Mouse (Mus musculus): Measurements from ENCODE around the gene Rps21.
A peak's percentile ranks its signal among the peaks of the same experiment; 100 is the strongest.
"Not testable (repeated sequence)": the region's sequence is repeated elsewhere in the genome, so short reads cannot be mapped to it uniquely, and the experiment has no call there.

The Rps21 gene

DNA sequence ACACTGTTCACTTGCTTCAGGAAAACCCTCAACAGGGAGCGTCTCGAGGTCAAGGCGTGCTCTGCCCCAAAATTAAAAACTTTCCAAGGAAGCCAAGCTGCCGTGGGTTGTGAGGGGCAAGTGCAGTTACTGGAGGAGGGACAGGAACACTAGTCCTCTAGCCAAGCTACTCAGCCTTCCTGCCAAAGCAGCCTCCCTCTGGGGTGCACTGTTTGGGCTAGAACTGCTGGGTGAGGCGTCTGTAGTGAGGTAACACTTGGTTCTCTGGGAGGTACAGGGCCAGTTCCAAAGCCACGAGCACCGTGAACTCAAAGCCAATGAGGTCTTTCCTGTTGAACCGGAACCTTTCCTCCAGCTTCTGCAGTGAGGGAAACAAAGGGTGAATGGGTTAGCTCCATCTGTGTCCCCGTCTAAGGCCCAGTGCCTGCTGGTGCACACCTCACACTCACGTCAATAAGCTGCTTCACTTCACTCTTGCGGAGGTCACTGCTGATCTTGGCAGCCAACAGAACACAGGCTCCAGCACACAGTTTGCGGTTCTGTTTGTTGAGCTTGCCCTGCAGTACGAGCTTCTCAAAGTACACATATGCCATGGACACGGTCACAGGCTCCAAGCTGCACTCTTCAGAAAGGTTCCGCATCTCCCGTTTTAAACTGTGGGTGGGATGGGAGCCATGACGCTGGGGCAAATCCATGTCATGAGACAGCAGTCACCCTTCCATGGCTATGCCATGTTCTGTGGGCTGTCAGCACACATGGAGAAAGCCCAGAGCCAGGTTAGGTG is 2.8 kb downstream of the Rps21 start:
- not testable (repeated sequence) for DNase-seq (ENCODE audit: low spot score)

DNA sequence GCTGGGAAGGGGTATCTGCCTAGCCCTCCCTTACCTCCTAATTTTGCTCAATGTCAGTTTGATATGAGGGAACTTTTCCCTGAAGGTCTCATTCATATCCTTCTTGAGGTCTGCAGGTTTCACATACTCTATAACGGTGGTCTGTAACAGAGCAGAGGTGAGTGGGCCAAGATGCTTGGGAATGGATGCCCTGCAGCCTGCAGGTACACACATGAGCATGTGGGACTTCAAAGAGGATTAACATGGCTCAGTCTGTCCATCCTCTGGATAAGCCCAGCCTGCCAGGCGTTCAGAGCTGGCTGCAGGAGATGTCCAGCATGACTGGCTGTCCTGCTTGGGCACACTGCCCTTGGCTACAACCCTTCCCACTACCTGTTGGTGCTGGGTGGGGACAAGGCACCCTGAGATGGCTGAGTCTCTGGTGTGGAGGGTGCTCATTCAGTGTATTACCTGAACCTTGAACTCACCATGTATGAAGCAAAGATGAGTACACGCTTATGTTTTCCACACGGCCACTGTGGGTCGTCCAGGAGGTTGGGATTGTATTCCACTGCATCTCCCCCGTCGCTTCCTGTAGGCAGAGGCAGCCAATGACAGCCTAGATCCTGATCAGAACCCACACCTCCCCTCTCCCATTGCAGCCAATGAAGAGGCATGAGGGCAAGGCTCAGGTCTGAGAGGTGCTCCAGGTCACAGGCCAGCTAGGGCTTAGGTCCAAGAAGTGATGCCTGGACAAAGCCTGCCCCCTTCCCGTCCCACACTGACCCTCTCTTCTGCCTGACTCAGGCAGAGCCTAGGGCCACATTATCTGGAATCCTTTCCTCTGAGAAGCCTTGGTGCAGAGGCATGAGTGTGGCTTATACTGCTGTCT is 3.7 kb downstream of the Rps21 start:
- no peak for DNase-seq (ENCODE audit: low spot score)

DNA sequence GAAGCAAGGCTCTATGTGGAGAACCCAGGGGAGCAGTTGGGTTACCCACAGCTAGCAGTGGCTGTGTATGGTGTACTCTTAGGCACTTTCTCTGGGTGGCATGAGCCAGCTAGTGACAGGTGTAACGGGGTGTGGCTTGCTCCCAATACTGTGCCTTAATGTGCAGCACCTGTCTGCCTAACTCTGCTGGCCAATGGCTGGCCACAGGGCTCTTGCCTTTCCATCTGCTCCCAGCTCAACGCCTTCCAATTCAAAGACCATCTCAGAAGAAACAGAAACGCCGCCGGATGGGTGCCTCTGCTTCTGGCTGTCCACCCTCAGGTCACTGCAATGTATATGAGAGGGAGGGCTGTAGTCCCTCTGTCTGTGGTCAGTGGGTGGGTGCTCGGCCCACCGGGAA is 4.7 kb downstream of the Rps21 start:
- no peak for DNase-seq (ENCODE audit: low spot score)

DNA sequence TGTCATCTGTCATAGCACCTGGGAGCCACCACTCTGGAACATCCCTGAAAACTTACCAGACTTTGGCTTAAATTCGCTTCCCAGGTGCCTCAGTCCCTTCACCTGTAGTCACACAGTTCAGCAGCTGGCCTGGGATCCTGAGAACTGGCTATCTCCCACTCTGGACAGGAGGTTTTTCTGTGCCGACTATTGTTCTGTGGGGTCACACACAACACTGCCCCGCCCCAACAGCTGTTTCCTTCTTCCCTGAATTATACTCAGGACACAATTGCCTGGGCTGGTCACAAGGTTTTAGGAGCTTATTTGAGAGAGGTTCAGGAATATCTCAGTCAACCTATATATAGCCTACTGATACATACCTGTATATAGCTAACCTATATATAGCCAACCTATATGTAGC is 5.3 kb downstream of the Rps21 start:
- no peak for DNase-seq (ENCODE audit: low spot score)

DNA sequence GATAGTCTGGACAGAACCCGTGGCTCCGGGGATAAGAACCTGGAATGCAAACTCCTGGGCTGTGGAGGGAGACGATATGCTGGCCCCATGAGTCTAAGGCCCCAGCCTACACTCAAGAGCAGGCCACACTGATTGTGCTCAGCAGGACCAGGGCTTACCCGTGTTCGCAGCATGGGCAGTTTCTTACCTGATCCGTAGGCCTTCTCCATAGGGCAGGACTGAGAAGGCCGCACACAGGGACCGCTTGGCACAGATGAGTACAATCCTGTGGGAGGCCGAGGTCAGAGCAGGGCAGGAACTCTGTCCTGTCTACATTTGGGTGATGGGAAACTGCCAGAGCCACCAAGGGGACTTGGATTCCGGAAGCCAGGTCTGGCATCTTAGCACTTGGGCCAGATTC is 5.7 kb downstream of the Rps21 start:
- no peak for DNase-seq (ENCODE audit: low spot score)

DNA sequence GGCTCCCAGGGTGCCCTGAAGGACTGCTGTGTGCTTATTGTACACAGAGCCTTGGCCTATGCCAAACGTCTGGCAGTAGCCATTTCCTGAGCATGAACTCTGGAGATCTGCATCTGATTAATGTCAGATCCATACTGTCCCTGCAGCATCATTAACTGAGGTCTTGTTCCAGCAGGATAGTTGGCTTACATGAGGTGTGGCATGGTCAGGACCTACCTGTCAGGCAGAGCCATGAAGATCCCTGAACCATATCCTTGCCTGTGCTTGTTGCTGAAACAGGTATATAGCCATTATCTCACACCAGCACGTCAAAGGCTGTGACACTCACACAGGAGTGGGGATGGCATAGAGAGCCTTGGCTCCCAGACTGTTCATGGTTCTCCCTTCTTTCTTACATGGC is 10.8 kb downstream of the Rps21 start:
- no peak for DNase-seq (ENCODE audit: low spot score)

DNA sequence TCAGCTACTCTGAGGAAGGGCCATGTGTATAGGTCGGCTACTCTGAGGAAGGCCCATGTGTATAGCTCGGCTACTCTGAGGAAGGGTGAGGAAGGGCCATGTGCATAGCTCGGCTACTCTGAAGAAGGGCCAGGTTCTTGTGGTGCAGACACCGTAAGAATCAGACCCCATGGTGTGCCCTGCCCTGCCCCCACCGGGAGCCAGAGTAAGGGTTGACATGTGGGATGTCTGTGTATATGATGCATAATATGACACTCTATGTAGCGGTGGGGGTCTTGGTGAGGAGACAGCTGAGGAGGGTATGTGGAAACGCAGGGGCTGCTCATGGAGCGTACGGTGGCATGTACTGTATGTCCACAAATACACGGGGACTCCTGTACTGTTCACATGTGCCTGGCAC is 12.2 kb downstream of the Rps21 start:
- DNase-seq (ENCODE audit: low spot score) = no peak

DNA sequence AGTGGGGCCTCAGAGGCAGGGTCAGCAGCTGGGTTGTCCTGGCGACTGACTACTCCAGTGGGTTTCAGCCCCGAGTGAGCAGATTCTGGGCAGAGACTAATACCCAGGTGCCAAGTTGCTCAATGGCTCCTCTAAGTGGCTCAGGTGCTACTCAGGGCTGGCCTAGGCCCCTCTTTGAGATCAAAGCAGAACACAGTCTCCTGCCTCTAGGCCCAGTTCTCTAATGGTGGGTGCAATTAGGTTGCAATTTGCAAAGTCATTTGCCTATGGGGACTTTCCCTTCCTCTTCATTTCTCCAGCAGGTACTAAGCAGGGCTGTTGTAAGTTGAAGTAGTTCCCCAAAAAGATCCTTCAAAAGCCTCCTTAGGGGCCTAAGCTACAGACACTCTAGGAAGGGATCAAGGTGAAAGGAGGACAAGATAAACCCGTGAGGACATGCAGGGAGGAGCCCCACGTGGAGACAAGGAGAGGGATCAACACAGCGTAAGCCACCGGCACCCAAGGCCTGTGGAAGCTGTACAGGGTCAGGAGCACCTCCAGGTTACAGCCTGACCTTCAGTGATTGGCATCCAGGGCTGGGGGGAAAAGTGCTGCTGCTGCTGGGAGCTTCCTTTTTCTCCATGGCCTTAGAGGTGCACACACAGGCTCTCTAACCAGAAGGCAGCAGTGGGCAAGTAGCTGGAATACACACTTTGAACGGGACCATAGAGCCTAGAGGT is 13.5 kb downstream of the Rps21 start:
- no peak for DNase-seq (ENCODE audit: low spot score)

DNA sequence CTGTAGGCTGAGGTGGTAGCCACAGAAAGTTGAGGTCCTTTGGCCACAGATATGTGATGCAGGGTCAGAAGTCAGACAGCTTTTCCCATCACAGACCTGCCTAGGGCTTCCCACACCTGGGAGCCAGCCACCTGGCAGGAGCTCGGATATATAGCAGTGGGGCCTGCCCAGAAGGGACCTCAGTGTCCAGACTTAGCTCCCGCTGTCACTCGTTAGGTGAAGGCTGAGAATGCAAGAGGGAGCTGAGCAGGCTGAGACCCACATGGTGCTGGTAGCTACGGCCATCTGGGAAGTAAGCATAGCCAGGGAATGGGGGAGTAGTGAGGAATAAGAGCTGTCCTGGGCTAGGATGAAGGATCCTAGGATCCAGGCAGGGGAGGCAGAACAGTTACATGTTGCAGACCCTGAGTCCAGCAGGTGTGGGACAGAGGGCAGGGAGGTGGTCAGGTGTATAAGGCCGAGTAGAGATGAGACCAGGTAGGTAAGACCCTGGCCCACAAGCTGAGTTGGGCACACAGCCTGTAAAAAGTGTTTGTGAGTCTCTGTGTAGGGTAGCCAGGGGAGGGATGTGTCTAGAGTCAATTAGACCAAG is 14.7 kb downstream of the Rps21 start:
- DNase-seq (ENCODE audit: low spot score) = no peak

DNA sequence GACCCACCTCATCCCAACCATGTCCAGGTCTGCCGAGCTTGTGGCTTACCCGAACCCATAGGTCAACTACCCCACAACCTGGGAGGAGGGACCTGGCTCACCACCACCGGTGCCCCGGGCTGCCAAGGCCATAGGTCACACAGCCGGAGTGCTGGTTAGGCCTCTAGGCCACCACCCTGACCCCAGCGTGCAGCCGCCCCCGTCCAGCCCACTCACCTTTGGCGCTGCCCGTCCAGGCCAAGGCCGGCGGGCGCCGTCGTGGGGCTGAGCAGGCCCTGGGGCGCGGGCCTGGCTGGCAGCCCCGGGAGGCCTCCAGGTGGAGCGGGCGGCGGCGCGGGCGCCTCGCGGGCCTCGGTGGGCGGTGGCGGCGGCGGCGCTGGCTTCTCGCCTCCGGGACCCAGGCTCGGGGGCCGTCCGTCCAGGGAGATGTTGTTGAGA is 15.7 kb downstream of the Rps21 start:
- no peak for DNase-seq (ENCODE audit: low spot score)

DNA sequence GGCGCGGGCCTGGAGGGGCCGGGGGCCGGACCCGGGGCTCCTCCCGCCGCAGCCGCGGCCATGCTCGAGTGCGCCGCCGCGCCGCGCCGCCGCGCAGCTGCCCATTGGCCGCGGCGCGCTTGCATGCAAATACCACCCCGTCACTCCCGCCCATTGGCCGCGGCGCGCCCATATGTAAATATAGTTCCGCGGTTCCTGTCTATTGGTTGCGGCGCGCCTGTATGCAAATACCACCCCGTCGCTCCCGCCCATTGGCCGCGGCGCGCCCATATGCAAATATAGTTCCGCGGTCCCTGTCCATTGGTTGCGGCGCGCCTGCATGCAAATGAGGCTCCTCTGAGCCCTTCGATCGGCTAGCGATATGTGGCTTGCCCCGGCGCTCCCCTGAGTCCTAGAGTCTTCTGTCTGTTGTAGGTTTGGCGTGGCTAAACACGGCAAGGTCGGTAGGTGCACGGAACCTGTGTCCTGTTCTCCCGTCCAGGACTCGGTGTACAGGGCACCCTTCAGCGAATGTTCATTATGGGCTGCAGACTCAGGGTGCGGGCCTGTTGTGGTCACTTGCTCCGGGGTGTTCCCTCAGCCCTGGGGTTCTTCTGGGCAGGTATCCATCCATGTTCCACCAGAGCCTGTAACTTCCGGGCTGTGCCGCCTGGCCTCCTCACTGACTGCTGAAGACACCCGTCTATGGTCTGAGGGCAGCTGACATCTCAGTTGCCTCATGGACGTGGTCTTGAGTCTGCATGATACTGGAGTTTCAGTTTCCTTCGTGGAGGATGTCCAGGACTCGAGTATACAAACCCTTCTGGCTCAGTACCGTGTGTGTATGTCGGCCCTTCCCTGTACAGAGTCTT is 16.4 kb downstream of the Rps21 start, which contains the start of gene Cables2:
Gene Cables2 (minus strand): TSS at position 103 of the 851 bp plus-strand sequence.
- peak; percentile 77 for DNase-seq (ENCODE audit: low spot score)

DNA sequence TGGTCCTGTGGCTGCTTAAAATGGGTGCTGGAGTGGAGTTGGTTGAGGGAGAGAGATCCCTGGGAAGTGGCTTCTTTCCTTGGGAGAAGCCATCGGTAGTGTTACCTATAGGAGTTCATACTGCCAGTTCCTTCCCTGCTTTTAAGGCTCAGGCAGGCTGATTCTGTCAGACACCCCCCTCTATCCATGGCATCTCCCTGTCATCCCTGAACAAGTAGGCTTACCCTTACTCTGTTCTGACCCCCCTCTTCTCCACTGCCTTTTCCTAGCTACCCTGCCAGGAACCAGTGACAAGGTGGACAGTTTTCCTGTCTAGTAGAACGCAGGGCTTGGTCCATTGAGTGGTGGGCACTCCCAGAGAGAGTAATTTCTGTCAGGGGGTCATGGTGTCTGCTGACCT is 17.3 kb downstream of the Rps21 start:
- no peak for DNase-seq (ENCODE audit: low spot score)

DNA sequence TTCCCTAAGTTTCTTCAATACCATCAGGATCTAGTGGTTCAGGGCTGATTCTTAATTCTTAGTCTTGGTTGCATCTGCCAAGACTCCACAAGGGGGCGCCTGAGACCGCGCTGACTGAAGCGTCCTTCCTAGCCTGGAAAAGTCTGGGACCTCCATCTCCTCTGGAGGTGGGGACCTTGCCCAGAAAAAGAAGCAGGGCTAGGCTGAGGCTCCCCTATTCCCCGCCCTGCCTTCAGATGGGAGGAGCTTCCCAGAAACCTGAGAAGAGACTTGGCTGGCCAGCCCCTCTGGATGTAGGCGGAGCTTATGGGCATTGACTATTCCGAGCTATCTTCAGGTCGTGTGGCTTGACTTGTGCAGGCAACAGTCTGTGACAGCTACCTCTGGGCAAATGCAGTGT is 18.7 kb downstream of the Rps21 start:
- DNase-seq (ENCODE audit: low spot score) = peak; percentile 78

DNA sequence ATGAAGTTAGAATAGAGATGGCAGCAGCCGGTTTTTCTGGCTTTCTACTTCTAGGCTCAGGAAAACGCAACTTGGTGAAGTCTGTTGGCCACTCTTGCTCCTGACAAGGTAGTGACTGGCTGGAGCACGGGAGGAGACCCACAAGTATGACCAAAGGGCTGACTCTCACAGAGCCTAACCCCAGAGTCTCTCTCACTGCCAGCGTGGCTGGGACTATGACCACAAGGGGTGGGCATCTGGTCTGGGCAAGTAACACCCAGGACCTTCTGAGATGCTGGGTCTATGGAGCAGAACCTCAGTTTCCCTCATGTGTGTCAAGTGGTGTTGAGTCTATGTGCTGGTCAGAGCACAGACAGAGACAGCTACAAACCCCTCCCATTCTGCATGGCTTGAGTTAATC is 19.2 kb downstream of the Rps21 start:
- DNase-seq (ENCODE audit: low spot score) = no peak

DNA sequence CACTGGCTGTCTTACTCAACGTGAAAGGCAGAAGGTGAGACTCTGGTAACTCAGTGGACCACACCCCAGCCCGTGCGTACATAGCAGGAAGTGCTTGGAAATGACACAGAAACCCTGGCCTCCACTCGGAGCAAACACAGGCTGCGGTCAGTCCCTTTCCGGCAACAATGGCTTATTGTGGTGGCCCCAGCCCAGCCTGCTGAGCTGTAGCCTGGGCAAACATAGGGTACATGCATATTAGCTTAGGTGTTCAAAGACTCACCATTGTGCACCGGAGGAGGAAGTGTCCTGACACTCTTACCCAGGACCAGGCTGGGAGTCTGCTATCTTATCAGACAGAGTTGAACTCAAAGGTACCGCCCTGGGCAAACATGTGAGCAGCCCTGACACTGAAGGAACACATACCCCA is 19.7 kb downstream of the Rps21 start:
- no peak for DNase-seq (ENCODE audit: low spot score)

DNA sequence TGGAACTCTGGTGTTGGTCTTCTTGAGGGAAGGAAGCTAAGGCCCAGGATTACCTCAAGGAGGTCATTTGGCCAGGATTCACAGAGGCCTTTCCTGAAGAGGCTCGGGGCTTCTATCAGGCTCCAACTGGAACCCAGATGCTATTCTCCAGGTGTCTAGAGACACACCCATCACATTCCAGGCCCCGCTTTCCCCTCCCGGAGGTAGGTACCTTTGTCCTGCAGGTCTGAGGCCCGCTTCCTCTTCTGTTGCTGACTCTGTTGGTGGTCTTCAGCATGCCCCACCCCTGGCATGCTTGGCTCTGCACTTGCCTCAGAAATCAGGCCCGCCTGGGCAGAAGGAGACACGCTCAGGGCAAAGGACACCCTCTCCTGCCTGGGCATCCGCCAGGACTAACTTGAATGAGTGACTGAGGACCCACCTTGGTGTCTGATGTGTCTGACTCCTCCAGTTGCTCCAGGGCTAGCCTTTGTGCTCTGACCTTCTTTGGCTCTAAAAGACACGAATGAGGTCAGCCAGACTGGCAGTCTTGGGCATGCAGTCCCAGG is 20.7 kb downstream of the Rps21 start:
- DNase-seq (ENCODE audit: low spot score) = no peak

DNA sequence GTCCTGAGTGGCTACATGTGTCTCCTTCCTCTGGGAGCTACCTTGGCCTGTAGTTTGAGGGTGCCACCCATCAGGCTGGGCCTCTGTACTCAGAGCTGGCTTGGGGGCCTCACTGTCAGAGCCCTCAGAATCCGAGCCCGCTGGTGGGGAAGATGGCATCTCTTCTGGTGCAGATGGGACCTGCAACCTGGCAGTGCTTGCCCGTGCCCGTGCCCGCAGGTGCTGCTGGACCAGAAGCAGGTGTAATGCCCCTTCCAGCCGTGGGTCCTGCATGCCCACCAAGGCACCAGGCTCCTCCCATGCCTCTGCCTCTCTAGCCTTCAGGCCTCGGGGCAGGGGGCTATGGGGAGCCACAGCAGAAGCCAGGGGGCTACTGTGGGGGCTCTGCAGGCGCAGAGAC is 22.1 kb downstream of the Rps21 start:
- no peak for DNase-seq (ENCODE audit: low spot score)

DNA sequence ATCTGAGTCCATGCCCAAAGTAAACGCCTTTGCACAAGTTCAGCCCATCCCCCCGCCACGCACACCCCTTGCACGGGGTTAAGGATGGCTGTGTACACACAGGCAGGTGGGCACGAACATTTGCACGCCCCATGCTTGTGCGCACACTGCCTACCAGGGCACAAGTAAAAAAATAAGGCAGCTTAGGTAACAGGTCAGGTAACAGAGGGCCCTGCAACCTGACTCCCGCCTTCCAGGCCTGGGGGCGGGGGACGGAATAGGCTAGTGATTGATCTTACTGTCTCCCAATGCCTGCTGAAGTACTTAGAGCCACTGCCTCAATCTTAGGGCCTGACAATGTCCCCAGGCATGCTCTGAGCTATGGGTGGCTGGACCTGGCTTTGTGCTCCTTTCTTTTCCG is 31.8 kb downstream of the Rps21 start:
- DNase-seq (ENCODE audit: low spot score) = no peak

DNA sequence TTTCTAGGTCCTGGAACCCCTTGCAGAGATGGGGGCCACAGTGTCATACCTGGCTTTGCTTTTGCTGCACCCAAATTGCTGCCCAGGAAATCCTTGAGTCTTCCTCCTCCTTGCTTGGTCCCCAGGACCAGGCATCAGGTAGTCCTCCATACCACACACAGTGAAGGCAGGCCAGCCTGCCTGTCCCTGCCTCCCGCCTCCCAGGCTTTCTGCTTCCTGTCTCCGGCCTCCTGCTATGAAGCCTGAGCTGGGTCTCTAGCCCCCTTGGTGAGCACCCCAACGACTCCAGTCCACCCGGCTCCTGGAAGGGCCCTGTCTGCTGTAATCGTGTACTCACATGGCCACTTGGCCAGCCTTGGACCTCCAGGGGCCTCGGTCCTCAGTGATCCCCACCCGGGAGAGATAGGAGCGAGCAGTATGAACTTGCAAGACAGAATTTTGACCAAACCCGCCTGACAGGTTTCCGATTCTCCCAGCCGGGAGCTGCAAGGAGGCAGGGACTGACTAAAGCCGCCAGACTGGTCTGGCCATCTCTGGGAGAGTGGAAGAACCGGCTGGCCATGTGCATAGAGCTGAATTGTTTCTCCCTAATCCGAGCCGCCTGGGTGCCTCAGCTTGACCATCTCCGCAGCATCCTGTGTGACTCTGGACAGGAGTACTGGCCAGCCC is 32.4 kb downstream of the Rps21 start, which contains the start of gene Rbbp8nl:
Gene Rbbp8nl (minus strand): TSS at position 440 of the 669 bp plus-strand sequence.
- peak; percentile 55 for DNase-seq (ENCODE audit: low spot score)

DNA sequence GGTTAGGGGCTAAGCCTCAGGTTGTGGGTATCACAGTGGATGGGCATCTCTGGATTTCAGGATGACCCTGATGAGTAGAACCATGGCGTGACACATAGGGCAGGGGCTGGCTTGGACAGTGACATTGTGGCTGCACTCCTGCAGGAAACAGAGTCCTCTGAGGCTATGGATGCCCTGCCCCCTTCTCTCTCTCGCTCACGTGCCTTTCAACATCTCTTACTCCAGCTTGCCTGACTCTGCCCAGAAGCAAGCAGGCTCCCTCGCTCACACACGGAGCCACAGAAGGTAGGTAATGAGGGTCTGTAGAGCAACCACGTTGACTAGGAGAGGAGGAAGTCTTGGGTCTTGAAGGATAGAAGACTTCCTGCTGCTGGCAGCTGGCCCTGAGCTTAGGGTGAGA is 33.3 kb downstream of the Rps21 start:
- no peak for DNase-seq (ENCODE audit: low spot score)

Measured in ovary, postnatal 14 days (tissue).